Mouse (Mus musculus) CH12.LX (cell line): ENCODE results near the gene Lgals9.

ENCODE experiments used
- EP300 ChIP-seq: IDR thresholded peaks from 2 replicates; pipeline ENCODE4 v1.6.1; 2011; ENCODE audit warnings: low read length, improper control_type of control experiment
- POLR2A ChIP-seq: IDR thresholded peaks from 2 replicates; pipeline ENCODE4 v1.6.1; 2011; ENCODE audit warnings: low read depth, mild to moderate bottlenecking, improper control_type of control experiment, low read length
- USF2 ChIP-seq: conservative IDR thresholded peaks from 2 replicates; pipeline ENCODE4 v1.6.1; 2011; ENCODE audit warnings: low read depth, low read length, improper control_type of control experiment

DNA sequence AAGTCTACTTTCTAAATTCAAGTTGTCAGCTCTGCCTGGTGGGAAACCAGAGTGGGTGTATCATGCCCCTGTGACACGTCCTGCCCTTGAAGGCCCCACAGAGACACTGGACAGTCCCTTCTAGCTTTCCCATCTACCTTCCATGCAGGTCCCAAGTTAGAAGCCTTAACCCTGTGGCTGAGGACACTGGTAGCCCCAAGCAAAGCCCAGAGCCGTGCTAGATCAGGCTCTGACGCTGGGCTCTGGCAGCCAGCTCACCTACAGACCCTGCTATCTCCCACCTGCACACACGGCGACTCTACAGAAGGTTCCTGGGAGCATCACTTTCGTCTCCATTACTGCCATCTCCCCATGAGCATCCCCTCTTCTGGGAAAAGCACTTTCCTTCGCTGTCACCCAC is 1.2 kb downstream of the Lgals9 start:
- TF ChIP-seq POLR2A: no peak
- TF ChIP-seq USF2: no peak
- TF ChIP-seq EP300: no peak
